Mouse (Mus musculus): Measurements from ENCODE around the gene Nub1.

GRCm38 (mm10) chr5:24674238-24674637 lies 11.1 kb upstream of the Nub1 start:
- TF ChIP-seq CTCF (IDR thresholded peaks at IDR 0.05; ENCODE audit: extremely low read depth, insufficient read depth, insufficient read length, insufficient replicate concordance) (peak; percentile 83; the same call in 1 of the 2 replicates), POLR2A (IDR thresholded peaks at IDR 0.05; ENCODE audit: low read depth, low read length) (no peak)

Measured in spleen, adult 2 months (tissue).